Mouse (Mus musculus): Measurements from ENCODE around the gene Rbms3. TPM values are rescaled to one million over a fixed set of nuclear protein-coding genes. Genes with fewer than 3 reads are reported as not detected.

Rbms3 gene
- total and polyA plus RNA-seq, 3 experiments, result not detected

GRCm38 (mm10) chr9:116651414-116651813, 978.3 kb downstream of the Rbms3 start:
- no peak overlapping the region for H3K4me3 ChIP-seq (replicated peaks in 1 of 3; ENCODE audit: low read depth in 2 of 3, low read length in 2 of 3, poor library complexity in 1 of 3)
- no peaks in the 10 kb centered on the region for H3K79me2 ChIP-seq (replicated peaks; ENCODE audit: control insufficient read depth, extremely low read depth, insufficient read depth, poor library complexity, severe bottlenecking)
- peak; percentile 3 for DNase-seq (ENCODE audit: extremely low read depth)
- no peak overlapping the region for H3K9ac ChIP-seq (ENCODE audit: insufficient read depth, low read depth)
- TF ChIP-seq TCF12 (IDR thresholded peaks at IDR 0.05; ENCODE audit: low read depth, low read length), result no peak
- peak in 1 of 2 experiments; percentile 16; a peak in 2 of 4 replicates for TF ChIP-seq CTCF (conservative IDR thresholded peaks at IDR 0.05 in 1 of 2, IDR thresholded peaks at IDR 0.05 in 1 of 2; ENCODE audit: low read depth in 2 of 2, low read length in 2 of 2)
- TF ChIP-seq POLR2AphosphoS2 (IDR thresholded peaks at IDR 0.05; ENCODE audit: low read depth, low read length), result no peak
- no peak for TF ChIP-seq MAZ (IDR thresholded peaks at IDR 0.05; ENCODE audit: low read depth, low read length)
- TF ChIP-seq UBTF (IDR thresholded peaks at IDR 0.05; ENCODE audit: low read depth, low read length), result no peak
- TF ChIP-seq ZMIZ1 (IDR thresholded peaks at IDR 0.05; ENCODE audit: low read depth, low read length), result no peak
- no peak overlapping the region for H3K4me2 ChIP-seq (ENCODE audit: insufficient read depth, low read depth, poor library complexity, severe bottlenecking)
- no peaks in the 10 kb centered on the region for H3K27me3 ChIP-seq (replicated peaks)
- dilution Hi-C loops (cut with MboI; ENCODE audit: extremely low pct_ligation_motif_present, extremely low pct_unique_long_range_greater_than_20kb, low sequenced_read_pairs), result no loop called here
- no peaks in the 10 kb centered on the region for H3K36me3 ChIP-seq (replicated peaks in 1 of 2; ENCODE audit: control insufficient read depth in 1 of 2, insufficient read depth in 1 of 2, low read length in 1 of 2)
- in situ Hi-C loops (cut with MboI; ENCODE audit: low pct_ligation_motif_present, low pct_unique_long_range_greater_than_20kb, low sequenced_read_pairs), result no loop called here
- H3K9me3 ChIP-seq (replicated peaks; ENCODE audit: low read length), result peaks cover 4% of the 10 kb centered on the region
- H3K27ac ChIP-seq (ENCODE audit: insufficient read depth, low read depth), result no peak overlapping the region
- H3K4me1 ChIP-seq (ENCODE audit: control insufficient read depth in 1 of 2, insufficient read depth in 2 of 2), result no peaks in the 10 kb centered on the region

DNA sequence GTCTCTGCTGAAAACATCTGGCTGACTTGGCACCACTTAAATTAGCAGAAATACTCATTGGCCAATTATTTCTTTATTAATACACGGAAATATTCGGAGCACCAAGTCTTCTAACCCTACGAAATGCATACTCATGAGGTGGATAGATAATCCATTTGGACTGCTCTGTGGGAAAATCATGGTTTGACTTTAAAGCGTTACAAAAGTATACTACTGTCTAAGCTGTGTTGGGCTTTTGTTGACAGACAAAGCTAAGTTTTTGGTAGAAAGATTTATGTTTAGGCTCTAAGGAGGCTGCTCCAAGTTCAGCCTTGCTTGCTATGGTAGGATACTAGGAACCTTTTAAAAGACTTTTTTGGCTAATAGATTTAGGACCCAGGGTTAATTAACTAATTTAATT, 979.8 kb downstream of the Rbms3 start:
- Histone ChIP-seq H3K4me3 (replicated peaks in 1 of 3; ENCODE audit: low read depth in 2 of 3, low read length in 2 of 3, poor library complexity in 1 of 3) (no peak overlapping the region), H3K4me2 (ENCODE audit: insufficient read depth, low read depth, poor library complexity, severe bottlenecking) (no peak overlapping the region), H3K9ac (ENCODE audit: insufficient read depth, low read depth) (no peak overlapping the region), H3K4me1 (ENCODE audit: control insufficient read depth in 1 of 2, insufficient read depth in 2 of 2) (no peaks in the 10 kb centered on the region), H3K27me3 (replicated peaks) (no peaks in the 10 kb centered on the region), H3K79me2 (replicated peaks; ENCODE audit: control insufficient read depth, extremely low read depth, insufficient read depth, poor library complexity, severe bottlenecking) (no peaks in the 10 kb centered on the region), H3K36me3 (replicated peaks in 1 of 2; ENCODE audit: control insufficient read depth in 1 of 2, insufficient read depth in 1 of 2, low read length in 1 of 2) (no peaks in the 10 kb centered on the region), H3K9me3 (replicated peaks; ENCODE audit: low read length) (peaks cover 4% of the 10 kb centered on the region), H3K27ac (ENCODE audit: insufficient read depth, low read depth) (no peak overlapping the region)
- dilution Hi-C loops (cut with MboI; ENCODE audit: extremely low pct_ligation_motif_present, extremely low pct_unique_long_range_greater_than_20kb, low sequenced_read_pairs), result no loop called here
- TF ChIP-seq JUND (conservative IDR thresholded peaks at IDR 0.05; ENCODE audit: low read depth, low read length), result no peak
- no peak for TF ChIP-seq ZNF384 (IDR thresholded peaks at IDR 0.05; ENCODE audit: low read depth, low read length)
- TF ChIP-seq USF2 (conservative IDR thresholded peaks at IDR 0.05; ENCODE audit: low read depth, low read length), result no peak
- no peak for TF ChIP-seq ELF1 (IDR thresholded peaks at IDR 0.05; ENCODE audit: low read depth, low read length)
- TF ChIP-seq ZC3H11A (IDR thresholded peaks at IDR 0.05; ENCODE audit: low read depth, low read length), result no peak
- TF ChIP-seq ZKSCAN1 (IDR thresholded peaks at IDR 0.05; ENCODE audit: borderline replicate concordance, low read depth, low read length), result no peak
- TF ChIP-seq IRF4 (IDR thresholded peaks at IDR 0.05; ENCODE audit: low read depth, low read length), result no peak
- TF ChIP-seq KAT2A (IDR thresholded peaks at IDR 0.05; ENCODE audit: insufficient replicate concordance, low read length), result no peak
- TF ChIP-seq MAFK (IDR thresholded peaks at IDR 0.05; ENCODE audit: insufficient replicate concordance, low read length), result no peak
- TF ChIP-seq USF1 (IDR thresholded peaks at IDR 0.05; ENCODE audit: low read depth, low read length), result no peak
- TF ChIP-seq MXI1 (IDR thresholded peaks at IDR 0.05; ENCODE audit: low read depth, low read length), result no peak
- no peak for TF ChIP-seq SIN3A (IDR thresholded peaks at IDR 0.05; ENCODE audit: low read length)
- no peak for TF ChIP-seq ZMIZ1 (IDR thresholded peaks at IDR 0.05; ENCODE audit: low read depth, low read length)
- TF ChIP-seq HCFC1 (IDR thresholded peaks at IDR 0.05; ENCODE audit: low read depth, low read length), result no peak
- no peak for TF ChIP-seq NELFE (IDR thresholded peaks at IDR 0.05; ENCODE audit: low read depth, low read length)
- in situ Hi-C loops (cut with MboI; ENCODE audit: low pct_ligation_motif_present, low pct_unique_long_range_greater_than_20kb, low sequenced_read_pairs), result no loop called here
- no peak for DNase-seq (ENCODE audit: extremely low read depth)
